Mouse (Mus musculus): ENCODE data around the gene Slc39a7. TPM values are rescaled to one million over a fixed set of nuclear protein-coding genes. Genes with fewer than 3 reads are reported as not detected.

Gene Slc39a7
- polyA plus RNA-seq (2014; fragmentation: Illumina TruSeq; extraction: RNeasy Lipid Tissue Mini Kit (QIAGEN cat#74804); ENCODE audit: low read depth, low replicate concordance) = 0.88 TPM

GRCm38 (mm10) chr17:34031465-34032173, at the start of gene Slc39a7, which contains the start of gene Rxrb:
TSS of gene Slc39a7 (minus strand) at chr17:34031682.
TSS of gene Rxrb (plus strand) at chr17:34031812.

GRCm38 (mm10) chr17:34038878-34039561, 7.5 kb upstream of the Slc39a7 start, which contains the start of gene Col11a2:
TSS of gene Col11a2 (plus strand) at chr17:34039437.

GRCm38 (mm10) chr17:34027656-34028223, 3.7 kb downstream of the Slc39a7 start, which contains the start of gene H2-Ke6:
TSS of gene H2-Ke6 (minus strand) at chr17:34028060.

GRCm38 (mm10) chr17:34024317-34024821, 7.1 kb downstream of the Slc39a7 start, which contains the start of gene Ring1:
TSS of gene Ring1 (minus strand) at chr17:34024680.

GRCm38 (mm10) chr17:34000150-34000537, 31.3 kb downstream of the Slc39a7 start, which contains the start of gene H2-K1:
TSS of gene H2-K1 (minus strand) at chr17:34000347.

Other genes starting within 250 kb of the Slc39a7 start
- gene Angptl4, start 249.9 kb downstream of the Slc39a7 start, polyA plus RNA-seq (2014; fragmentation: Illumina TruSeq; extraction: RNeasy Lipid Tissue Mini Kit (QIAGEN cat#74804); ENCODE audit: low read depth, low replicate concordance) = 1.0 TPM
- gene Kank3, start 221.2 kb downstream of the Slc39a7 start, polyA plus RNA-seq (2014; fragmentation: Illumina TruSeq; extraction: RNeasy Lipid Tissue Mini Kit (QIAGEN cat#74804); ENCODE audit: low read depth, low replicate concordance) = 5.3 TPM
- gene Rps28, start 207.1 kb downstream of the Slc39a7 start, polyA plus RNA-seq (2014; fragmentation: Illumina TruSeq; extraction: RNeasy Lipid Tissue Mini Kit (QIAGEN cat#74804); ENCODE audit: low read depth, low replicate concordance) = 77.1 TPM
- 28.2 TPM for gene Ndufa7, start 207.1 kb downstream of the Slc39a7 start, polyA plus RNA-seq (2014; fragmentation: Illumina TruSeq; extraction: RNeasy Lipid Tissue Mini Kit (QIAGEN cat#74804); ENCODE audit: low read depth, low replicate concordance)
- gene Cd320, start 188.6 kb downstream of the Slc39a7 start, polyA plus RNA-seq (2014; fragmentation: Illumina TruSeq; extraction: RNeasy Lipid Tissue Mini Kit (QIAGEN cat#74804); ENCODE audit: low read depth, low replicate concordance) = 5.6 TPM
- not detected for gene Gm7029, start 157.8 kb downstream of the Slc39a7 start, polyA plus RNA-seq (2014; fragmentation: Illumina TruSeq; extraction: RNeasy Lipid Tissue Mini Kit (QIAGEN cat#74804); ENCODE audit: low read depth, low replicate concordance)
- gene Kifc1, start 141.0 kb downstream of the Slc39a7 start, polyA plus RNA-seq (2014; fragmentation: Illumina TruSeq; extraction: RNeasy Lipid Tissue Mini Kit (QIAGEN cat#74804); ENCODE audit: low read depth, low replicate concordance) = not detected
- not detected for gene Platr17, start 126.5 kb downstream of the Slc39a7 start, polyA plus RNA-seq (2014; fragmentation: Illumina TruSeq; extraction: RNeasy Lipid Tissue Mini Kit (QIAGEN cat#74804); ENCODE audit: low read depth, low replicate concordance)
- 6.5 TPM for gene Daxx, start 122.3 kb downstream of the Slc39a7 start, polyA plus RNA-seq (2014; fragmentation: Illumina TruSeq; extraction: RNeasy Lipid Tissue Mini Kit (QIAGEN cat#74804); ENCODE audit: low read depth, low replicate concordance)
- 54.8 TPM for gene Tapbp, start 115.8 kb downstream of the Slc39a7 start, polyA plus RNA-seq (2014; fragmentation: Illumina TruSeq; extraction: RNeasy Lipid Tissue Mini Kit (QIAGEN cat#74804); ENCODE audit: low read depth, low replicate concordance)
- gene Zbtb22, start 115.8 kb downstream of the Slc39a7 start, polyA plus RNA-seq (2014; fragmentation: Illumina TruSeq; extraction: RNeasy Lipid Tissue Mini Kit (QIAGEN cat#74804); ENCODE audit: low read depth, low replicate concordance) = 1.8 TPM
- gene Rgl2, start 102.1 kb downstream of the Slc39a7 start, polyA plus RNA-seq (2014; fragmentation: Illumina TruSeq; extraction: RNeasy Lipid Tissue Mini Kit (QIAGEN cat#74804); ENCODE audit: low read depth, low replicate concordance) = 8.0 TPM
- 8.4 TPM for gene Pfdn6, start 91.3 kb downstream of the Slc39a7 start, polyA plus RNA-seq (2014; fragmentation: Illumina TruSeq; extraction: RNeasy Lipid Tissue Mini Kit (QIAGEN cat#74804); ENCODE audit: low read depth, low replicate concordance)
- 0.25 TPM for gene Wdr46, start 91.0 kb downstream of the Slc39a7 start, polyA plus RNA-seq (2014; fragmentation: Illumina TruSeq; extraction: RNeasy Lipid Tissue Mini Kit (QIAGEN cat#74804); ENCODE audit: low read depth, low replicate concordance)
- gene B3galt4, start 80.2 kb downstream of the Slc39a7 start, polyA plus RNA-seq (2014; fragmentation: Illumina TruSeq; extraction: RNeasy Lipid Tissue Mini Kit (QIAGEN cat#74804); ENCODE audit: low read depth, low replicate concordance) = 0.38 TPM
- gene Vps52, start 75.9 kb downstream of the Slc39a7 start, polyA plus RNA-seq (2014; fragmentation: Illumina TruSeq; extraction: RNeasy Lipid Tissue Mini Kit (QIAGEN cat#74804); ENCODE audit: low read depth, low replicate concordance) = 4.8 TPM
- gene Rps18, start 75.7 kb downstream of the Slc39a7 start, polyA plus RNA-seq (2014; fragmentation: Illumina TruSeq; extraction: RNeasy Lipid Tissue Mini Kit (QIAGEN cat#74804); ENCODE audit: low read depth, low replicate concordance) = 34.2 TPM
- 407 TPM for gene H2-K1, start 31.3 kb downstream of the Slc39a7 start, polyA plus RNA-seq (2014; fragmentation: Illumina TruSeq; extraction: RNeasy Lipid Tissue Mini Kit (QIAGEN cat#74804); ENCODE audit: low read depth, low replicate concordance)
- 1.8 TPM for gene Ring1, start 7.0 kb downstream of the Slc39a7 start, polyA plus RNA-seq (2014; fragmentation: Illumina TruSeq; extraction: RNeasy Lipid Tissue Mini Kit (QIAGEN cat#74804); ENCODE audit: low read depth, low replicate concordance)
- gene H2-Ke6, start 3.6 kb downstream of the Slc39a7 start, polyA plus RNA-seq (2014; fragmentation: Illumina TruSeq; extraction: RNeasy Lipid Tissue Mini Kit (QIAGEN cat#74804); ENCODE audit: low read depth, low replicate concordance) = 1.2 TPM
- 1.5 TPM for gene Rxrb, start 130 bp upstream of the Slc39a7 start, polyA plus RNA-seq (2014; fragmentation: Illumina TruSeq; extraction: RNeasy Lipid Tissue Mini Kit (QIAGEN cat#74804); ENCODE audit: low read depth, low replicate concordance)
- gene Col11a2, start 7.8 kb upstream of the Slc39a7 start, polyA plus RNA-seq (2014; fragmentation: Illumina TruSeq; extraction: RNeasy Lipid Tissue Mini Kit (QIAGEN cat#74804); ENCODE audit: low read depth, low replicate concordance) = 0.19 TPM
- not detected for gene H2-Oa, start 60.7 kb upstream of the Slc39a7 start, polyA plus RNA-seq (2014; fragmentation: Illumina TruSeq; extraction: RNeasy Lipid Tissue Mini Kit (QIAGEN cat#74804); ENCODE audit: low read depth, low replicate concordance)
- gene H2-DMa, start 87.9 kb upstream of the Slc39a7 start, polyA plus RNA-seq (2014; fragmentation: Illumina TruSeq; extraction: RNeasy Lipid Tissue Mini Kit (QIAGEN cat#74804); ENCODE audit: low read depth, low replicate concordance) = 1.8 TPM
- 212 TPM for gene Brd2, start 91.0 kb upstream of the Slc39a7 start, polyA plus RNA-seq (2014; fragmentation: Illumina TruSeq; extraction: RNeasy Lipid Tissue Mini Kit (QIAGEN cat#74804); ENCODE audit: low read depth, low replicate concordance)
- gene H2-DMb2, start 111.6 kb upstream of the Slc39a7 start, polyA plus RNA-seq (2014; fragmentation: Illumina TruSeq; extraction: RNeasy Lipid Tissue Mini Kit (QIAGEN cat#74804); ENCODE audit: low read depth, low replicate concordance) = 6.1 TPM
- gene H2-DMb1, start 121.4 kb upstream of the Slc39a7 start, polyA plus RNA-seq (2014; fragmentation: Illumina TruSeq; extraction: RNeasy Lipid Tissue Mini Kit (QIAGEN cat#74804); ENCODE audit: low read depth, low replicate concordance) = 6.3 TPM
- 4.0 TPM for gene Tap1, start 155.9 kb upstream of the Slc39a7 start, polyA plus RNA-seq (2014; fragmentation: Illumina TruSeq; extraction: RNeasy Lipid Tissue Mini Kit (QIAGEN cat#74804); ENCODE audit: low read depth, low replicate concordance)
- 7.7 TPM for gene Psmb9, start 156.1 kb upstream of the Slc39a7 start, polyA plus RNA-seq (2014; fragmentation: Illumina TruSeq; extraction: RNeasy Lipid Tissue Mini Kit (QIAGEN cat#74804); ENCODE audit: low read depth, low replicate concordance)
- gene Psmb8, start 166.0 kb upstream of the Slc39a7 start, polyA plus RNA-seq (2014; fragmentation: Illumina TruSeq; extraction: RNeasy Lipid Tissue Mini Kit (QIAGEN cat#74804); ENCODE audit: low read depth, low replicate concordance) = 4.4 TPM
- not detected for gene Tap2, start 171.8 kb upstream of the Slc39a7 start, polyA plus RNA-seq (2014; fragmentation: Illumina TruSeq; extraction: RNeasy Lipid Tissue Mini Kit (QIAGEN cat#74804); ENCODE audit: low read depth, low replicate concordance)
- gene H2-Ob, start 207.2 kb upstream of the Slc39a7 start, polyA plus RNA-seq (2014; fragmentation: Illumina TruSeq; extraction: RNeasy Lipid Tissue Mini Kit (QIAGEN cat#74804); ENCODE audit: low read depth, low replicate concordance) = 25.2 TPM
- gene H2-Ab1, start 226.0 kb upstream of the Slc39a7 start, polyA plus RNA-seq (2014; fragmentation: Illumina TruSeq; extraction: RNeasy Lipid Tissue Mini Kit (QIAGEN cat#74804); ENCODE audit: low read depth, low replicate concordance) = 61.2 TPM